Mouse (Mus musculus): ENCODE measurements around the gene Gm5591. TPM values are rescaled to one million over a fixed set of nuclear protein-coding genes. Genes with fewer than 3 reads are reported as not detected.
"Not testable (repeated sequence)": the region's sequence is repeated elsewhere in the genome, so short reads cannot be mapped to it uniquely, and the experiment has no call there.

The Gm5591 gene
- not detected in 2 replicates for polyA plus RNA-seq (2012; rRNA removed)

DNA sequence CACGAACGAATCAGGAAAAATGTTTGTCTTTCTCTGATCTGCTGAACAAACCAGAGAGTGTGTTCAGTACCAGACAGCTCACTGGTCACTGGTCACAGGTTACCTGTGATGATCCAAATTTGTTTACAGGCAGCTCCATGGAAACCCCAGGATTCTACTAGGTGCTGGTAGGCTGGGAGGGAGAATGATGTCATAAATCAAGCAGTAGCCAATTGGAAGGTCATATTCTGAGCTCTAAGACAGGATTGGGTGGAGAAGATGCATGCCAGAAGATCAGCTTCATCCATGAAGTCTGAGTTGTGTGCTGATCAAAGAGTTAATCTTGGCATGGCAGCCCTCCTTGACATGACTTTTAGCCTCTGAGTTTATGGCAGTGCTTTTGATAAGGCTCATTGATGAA, at the start of gene Gm5591:
TSS of gene Gm5591 (minus strand) at position 101 of the 400 bp plus-strand sequence.
- WGBS, result 66% methylated on average over 2 of the region's 2 CpGs
- not testable (repeated sequence) for H3K4me3 ChIP-seq (ENCODE audit: insufficient read depth, low read depth, low read length); H3K27me3 ChIP-seq (replicated peaks; ENCODE audit: control insufficient read depth, insufficient read depth, low read length); H3K27ac ChIP-seq (ENCODE audit: insufficient read depth, low read depth, low read length); H3K36me3 ChIP-seq (ENCODE audit: control insufficient read depth, insufficient read depth, low read length); H3K4me1 ChIP-seq (ENCODE audit: control insufficient read depth, insufficient read depth, low read length); DNase-seq

DNA sequence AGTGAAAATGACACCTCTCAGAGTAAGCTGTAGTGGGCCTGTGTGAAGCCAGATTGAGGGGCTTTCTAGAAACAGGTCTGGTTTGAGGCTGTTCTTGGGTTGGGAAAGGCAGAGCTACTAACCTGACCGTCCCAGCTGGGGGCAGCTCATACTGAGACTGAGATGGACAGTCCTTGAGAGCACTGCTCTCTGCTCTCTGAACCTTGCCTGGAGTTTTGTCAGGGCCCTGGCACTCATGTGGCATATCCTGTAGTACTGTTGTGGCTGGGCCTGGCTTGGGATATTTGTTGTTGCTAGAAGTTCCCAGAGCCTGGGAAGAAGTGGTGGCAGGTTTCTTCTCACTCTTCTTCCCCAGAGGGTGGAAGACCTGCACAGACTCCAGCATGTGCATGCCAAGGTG, 39.5 kb downstream of the Gm5591 start:
- H3K36me3 ChIP-seq (ENCODE audit: control insufficient read depth, insufficient read depth, low read length); DNase-seq: not testable (repeated sequence)
- 75% methylated on average over 1 of the region's 1 CpGs for WGBS

More for the DNA sequence above, 39.5 kb downstream of the Gm5591 start:
- H3K27me3 ChIP-seq (replicated peaks; ENCODE audit: control insufficient read depth, insufficient read depth, low read length); H3K4me3 ChIP-seq (ENCODE audit: insufficient read depth, low read depth, low read length); H3K27ac ChIP-seq (ENCODE audit: insufficient read depth, low read depth, low read length); H3K4me1 ChIP-seq (ENCODE audit: control insufficient read depth, insufficient read depth, low read length): not testable (repeated sequence)

All from kidney, adult 2 months (tissue).